Mouse (Mus musculus): ENCODE data around the gene Cdr2l. TPM values are rescaled to one million over a fixed set of nuclear protein-coding genes. Genes with fewer than 3 reads are reported as not detected.

The Cdr2l gene
- polyA plus RNA-seq, 1 experiment = 14.3 TPM

DNA sequence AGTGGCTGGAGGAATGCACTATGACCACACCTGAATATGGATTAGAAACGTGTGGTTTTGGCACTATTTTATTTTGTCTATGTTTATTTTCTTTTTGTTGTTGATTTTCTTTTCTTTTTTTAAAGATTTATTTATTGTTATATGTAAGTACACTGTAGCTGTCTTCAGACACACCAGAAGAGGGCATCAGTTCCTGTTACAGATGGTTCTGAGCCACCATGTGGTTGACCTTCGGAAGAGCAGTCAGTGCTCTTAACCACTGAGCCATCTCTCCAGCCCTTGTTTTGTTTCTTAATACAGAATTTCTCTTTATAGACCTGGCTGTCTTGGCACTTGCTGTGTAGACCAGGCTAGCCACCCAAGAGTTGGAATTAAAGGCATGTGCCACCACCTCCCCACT lies 9.0 kb upstream of the Cdr2l start:
- Histone ChIP-seq H3K36me3 (ENCODE audit: control insufficient read depth, insufficient read depth, low read length) (no peaks in the 10 kb centered on the region), H3K27ac (ENCODE audit: control insufficient read depth, insufficient read depth, low read length) (no peak overlapping the region), H3K27me3 (ENCODE audit: control insufficient read depth, insufficient read depth, low read length) (peaks cover 18% of the 10 kb centered on the region), H3K4me3 (ENCODE audit: control insufficient read depth, insufficient read depth, low read length) (no peak overlapping the region), H3K4me1 (replicated peaks; ENCODE audit: control insufficient read depth, insufficient read depth, low read length) (peaks cover 9% of the 10 kb centered on the region)
- 51% methylated on average over 2 of the region's 2 CpGs for WGBS
- TF ChIP-seq CTCF (IDR thresholded peaks at IDR 0.05; ENCODE audit: borderline replicate concordance, control insufficient read depth, extremely low read depth, insufficient read depth, low read length, poor library complexity) (no peak), POLR2A (IDR thresholded peaks at IDR 0.05; ENCODE audit: control insufficient read depth, extremely low read depth, insufficient read depth, low read length, poor library complexity) (no peak)
- no peak for DNase-seq

GRCm38 (mm10) chr11:115373805-115374694 lies 7.7 kb upstream of the Cdr2l start:
- peaks cover 8% of the 10 kb centered on the region for H3K4me1 ChIP-seq (replicated peaks; ENCODE audit: control insufficient read depth, insufficient read depth, low read length)
- no peak for DNase-seq
- H3K4me3 ChIP-seq (ENCODE audit: control insufficient read depth, insufficient read depth, low read length) = peak overlapping the region; percentile 3; the same call in 1 of the 2 replicates
- no peak overlapping the region for H3K27ac ChIP-seq (ENCODE audit: control insufficient read depth, insufficient read depth, low read length)
- WGBS = 3% methylated on average over 30 of the region's 30 CpGs
- peaks cover 18% of the 10 kb centered on the region for H3K27me3 ChIP-seq (ENCODE audit: control insufficient read depth, insufficient read depth, low read length)
- TF ChIP-seq CTCF (IDR thresholded peaks at IDR 0.05; ENCODE audit: borderline replicate concordance, control insufficient read depth, extremely low read depth, insufficient read depth, low read length, poor library complexity) (no peak), POLR2A (IDR thresholded peaks at IDR 0.05; ENCODE audit: control insufficient read depth, extremely low read depth, insufficient read depth, low read length, poor library complexity) (no peak)
- no peaks in the 10 kb centered on the region for H3K36me3 ChIP-seq (ENCODE audit: control insufficient read depth, insufficient read depth, low read length)

- Histone ChIP-seq H3K36me3 (ENCODE audit: control insufficient read depth, insufficient read depth, low read length) (no peaks in the 10 kb centered on the region), H3K4me1 (replicated peaks; ENCODE audit: control insufficient read depth, insufficient read depth, low read length) (peaks cover 8% of the 10 kb centered on the region), H3K27ac (ENCODE audit: control insufficient read depth, insufficient read depth, low read length) (no peak overlapping the region), H3K27me3 (ENCODE audit: control insufficient read depth, insufficient read depth, low read length) (peaks cover 18% of the 10 kb centered on the region), H3K4me3 (ENCODE audit: control insufficient read depth, insufficient read depth, low read length) (no peak overlapping the region)
- whole genome bisulfite sequencing = 63% methylated on average over 12 of the region's 12 CpGs
- TF ChIP-seq CTCF (IDR thresholded peaks at IDR 0.05; ENCODE audit: borderline replicate concordance, control insufficient read depth, extremely low read depth, insufficient read depth, low read length, poor library complexity) = no peak
- TF ChIP-seq POLR2A (IDR thresholded peaks at IDR 0.05; ENCODE audit: control insufficient read depth, extremely low read depth, insufficient read depth, low read length, poor library complexity) = no peak
- DNase-seq = no peak
These were observed 6.9 kb upstream of the Cdr2l start for GRCm38 (mm10) chr11:115374695-115375425.

DNA sequence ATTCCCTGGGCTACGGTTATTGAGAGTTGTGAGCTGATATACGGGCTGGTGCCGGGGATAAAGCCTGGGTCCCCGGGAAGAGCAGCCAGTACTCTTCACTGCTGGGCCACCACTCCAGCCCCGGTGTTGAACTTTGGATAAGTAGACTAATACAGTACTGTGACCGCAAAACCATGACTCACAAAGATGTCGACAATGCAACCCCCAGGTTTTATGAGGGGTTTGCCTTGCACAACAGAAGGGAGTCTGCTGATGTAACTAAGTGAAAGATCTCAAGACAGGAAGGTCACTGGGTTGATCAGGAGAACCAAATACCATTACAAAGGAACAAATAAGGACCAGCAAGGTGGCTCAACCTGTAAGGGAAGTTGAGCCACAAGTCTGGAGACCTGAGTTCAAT lies 5.0 kb upstream of the Cdr2l start:
- H3K27me3 ChIP-seq (ENCODE audit: control insufficient read depth, insufficient read depth, low read length) = peaks cover 19% of the 10 kb centered on the region
- peaks cover 8% of the 10 kb centered on the region for H3K4me1 ChIP-seq (replicated peaks; ENCODE audit: control insufficient read depth, insufficient read depth, low read length)
- H3K27ac ChIP-seq (ENCODE audit: control insufficient read depth, insufficient read depth, low read length) = no peak overlapping the region
- no peak for DNase-seq
- H3K4me3 ChIP-seq (ENCODE audit: control insufficient read depth, insufficient read depth, low read length) = no peak overlapping the region
- no peaks in the 10 kb centered on the region for H3K36me3 ChIP-seq (ENCODE audit: control insufficient read depth, insufficient read depth, low read length)
- 71% methylated on average over 7 of the region's 7 CpGs for WGBS
- TF ChIP-seq POLR2A (IDR thresholded peaks at IDR 0.05; ENCODE audit: control insufficient read depth, extremely low read depth, insufficient read depth, low read length, poor library complexity) (no peak), CTCF (IDR thresholded peaks at IDR 0.05; ENCODE audit: borderline replicate concordance, control insufficient read depth, extremely low read depth, insufficient read depth, low read length, poor library complexity) (no peak)

- no peak overlapping the region for H3K27ac ChIP-seq (ENCODE audit: control insufficient read depth, insufficient read depth, low read length)
- TF ChIP-seq POLR2A (IDR thresholded peaks at IDR 0.05; ENCODE audit: control insufficient read depth, extremely low read depth, insufficient read depth, low read length, poor library complexity) (no peak), CTCF (IDR thresholded peaks at IDR 0.05; ENCODE audit: borderline replicate concordance, control insufficient read depth, extremely low read depth, insufficient read depth, low read length, poor library complexity) (no peak)
- no peak for DNase-seq
- no peak overlapping the region for H3K4me3 ChIP-seq (ENCODE audit: control insufficient read depth, insufficient read depth, low read length)
- peaks cover 13% of the 10 kb centered on the region for H3K4me1 ChIP-seq (replicated peaks; ENCODE audit: control insufficient read depth, insufficient read depth, low read length)
- WGBS = 44% methylated on average over 4 of the region's 4 CpGs
- H3K36me3 ChIP-seq (ENCODE audit: control insufficient read depth, insufficient read depth, low read length) = no peaks in the 10 kb centered on the region
- H3K27me3 ChIP-seq (ENCODE audit: control insufficient read depth, insufficient read depth, low read length) = peaks cover 22% of the 10 kb centered on the region
These were observed 4.5 kb upstream of the Cdr2l start for GRCm38 (mm10) chr11:115377254-115377653.

DNA sequence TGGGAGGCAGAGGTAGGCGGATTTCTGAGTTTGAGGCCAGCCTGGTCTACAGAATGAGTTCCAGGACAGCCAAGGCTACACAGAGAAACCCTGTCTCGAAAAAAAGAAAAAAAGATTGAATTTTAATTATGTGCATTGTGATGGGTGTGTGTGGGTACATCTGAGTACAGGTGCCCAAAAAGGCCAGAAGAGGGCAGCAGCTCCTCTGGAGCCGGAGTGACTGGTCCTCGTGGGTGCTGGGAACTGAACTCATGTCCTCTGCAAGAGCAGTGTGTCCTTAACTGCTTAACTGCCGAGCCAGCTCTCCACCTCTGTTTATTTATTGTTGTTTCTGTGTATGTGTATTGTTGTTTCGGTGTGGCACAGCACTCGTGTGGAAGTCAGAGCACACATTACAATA lies 3.9 kb upstream of the Cdr2l start:
- TF ChIP-seq POLR2A (IDR thresholded peaks at IDR 0.05; ENCODE audit: control insufficient read depth, extremely low read depth, insufficient read depth, low read length, poor library complexity) = no peak
- TF ChIP-seq CTCF (IDR thresholded peaks at IDR 0.05; ENCODE audit: borderline replicate concordance, control insufficient read depth, extremely low read depth, insufficient read depth, low read length, poor library complexity) = no peak

More for the DNA sequence above, 3.9 kb upstream of the Cdr2l start:
- Histone ChIP-seq H3K4me1 (replicated peaks; ENCODE audit: control insufficient read depth, insufficient read depth, low read length) (peaks cover 18% of the 10 kb centered on the region), H3K36me3 (ENCODE audit: control insufficient read depth, insufficient read depth, low read length) (no peaks in the 10 kb centered on the region), H3K4me3 (ENCODE audit: control insufficient read depth, insufficient read depth, low read length) (no peak overlapping the region), H3K27ac (ENCODE audit: control insufficient read depth, insufficient read depth, low read length) (no peak overlapping the region), H3K27me3 (ENCODE audit: control insufficient read depth, insufficient read depth, low read length) (peaks cover 25% of the 10 kb centered on the region)
- WGBS = 91% methylated on average over 7 of the region's 7 CpGs
- no peak for DNase-seq

Data from thymus, adult 2 months (tissue).